Mouse (Mus musculus): ENCODE data around the gene Mtmr12.

DNA sequence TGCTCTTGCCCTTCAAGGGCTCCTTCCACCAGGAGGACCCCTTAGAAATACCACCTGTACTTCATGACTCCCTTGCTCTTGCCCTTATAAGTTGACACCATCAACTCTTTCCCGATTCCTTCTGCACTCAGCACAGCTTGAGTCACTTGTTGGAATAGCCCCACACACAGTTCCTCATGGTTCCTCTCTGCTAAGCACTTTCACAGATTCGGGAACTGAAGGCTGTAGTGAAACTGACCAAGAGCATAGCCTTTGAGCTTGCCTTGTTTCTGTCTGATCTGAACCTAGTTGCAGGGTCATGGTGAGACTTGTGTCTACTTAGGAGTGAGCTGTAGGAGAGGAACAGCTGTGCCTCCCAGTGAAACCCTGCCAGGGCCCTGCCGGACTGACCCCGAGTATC, 28.2 kb downstream of the Mtmr12 start:
- TF ChIP-seq POLR2A (IDR thresholded peaks at IDR 0.05; ENCODE audit: borderline replicate concordance, control insufficient read depth, low read depth, low read length) (no peak), CTCF (IDR thresholded peaks at IDR 0.05; ENCODE audit: control insufficient read depth, insufficient read depth, low read length) (no peak)

Measured in bone marrow, adult 2 months (tissue).